Mouse (Mus musculus): ENCODE measurements around the gene Mgat5.

- TF ChIP-seq CTCF (IDR thresholded peaks at IDR 0.05; ENCODE audit: low read depth, low read length): no peak
- TF ChIP-seq POLR2A (IDR thresholded peaks at IDR 0.05; ENCODE audit: borderline replicate concordance, low read depth, low read length): no peak
Measured at GRCm38 (mm10) chr1:127308207-127308725, 103.5 kb downstream of the Mgat5 start.
